Mouse (Mus musculus) lung, adult 2 months (tissue): Measurements from ENCODE around the gene Adal. TPM values are rescaled to one million over a fixed set of nuclear protein-coding genes. Genes with fewer than 3 reads are reported as not detected.
"Not testable (repeated sequence)": the region's sequence is repeated elsewhere in the genome, so short reads cannot be mapped to it uniquely, and the experiment has no call there.

ENCODE experiments used
- DNase-seq: peaks from one replicate; pipeline ENCODE4 v3.0.0; 2022
- H3K4me1 ChIP-seq: fragments of 200-500 bp; 2 replicates; pipeline ENCODE4 v1.6.1; 2011; ENCODE audit warnings: low read length; ENCODE audit not compliant: control insufficient read depth, insufficient read depth
- H3K4me3 ChIP-seq: fragments of 200-500 bp; replicated peaks from 2 replicates; pipeline ENCODE3; 2011; ENCODE audit warnings: low read depth, mild to moderate bottlenecking, control low read depth, low read length; ENCODE audit errors: extremely low read depth
- CTCF ChIP-seq: fragments of 200-500 bp; IDR thresholded peaks from 2 replicates; pipeline ENCODE4 v1.5.1; 2011; ENCODE audit warnings: mild to moderate bottlenecking, low read length, control low read depth; ENCODE audit not compliant: insufficient read depth
- POLR2A ChIP-seq: fragments of 200-500 bp; IDR thresholded peaks from 2 replicates; pipeline ENCODE4 v1.6.1; 2011; ENCODE audit warnings: low read depth, mild to moderate bottlenecking, control low read depth, low read length, borderline replicate concordance; ENCODE audit errors: extremely low read depth
- WGBS: fragments of 180-500 bp; shearing (Covaris S2); methylation state at CpG from one replicate; pipeline ENCODE4 v1.1.7; 2018; 5-methylcytosine and 5-hydroxymethylcytosine counted together
- polyA plus RNA-seq: library from polyadenylated mRNA; depleted of rRNA; stranded (reverse); fragments of >200 nt; gene quantifications from 2 replicates; pipeline ENCODE4 v1.2.3, GENCODE M21; 2012; rRNA removed

The Adal gene
- polyA plus RNA-seq: 3.4 and 4.5 TPM in 2 replicates

DNA sequence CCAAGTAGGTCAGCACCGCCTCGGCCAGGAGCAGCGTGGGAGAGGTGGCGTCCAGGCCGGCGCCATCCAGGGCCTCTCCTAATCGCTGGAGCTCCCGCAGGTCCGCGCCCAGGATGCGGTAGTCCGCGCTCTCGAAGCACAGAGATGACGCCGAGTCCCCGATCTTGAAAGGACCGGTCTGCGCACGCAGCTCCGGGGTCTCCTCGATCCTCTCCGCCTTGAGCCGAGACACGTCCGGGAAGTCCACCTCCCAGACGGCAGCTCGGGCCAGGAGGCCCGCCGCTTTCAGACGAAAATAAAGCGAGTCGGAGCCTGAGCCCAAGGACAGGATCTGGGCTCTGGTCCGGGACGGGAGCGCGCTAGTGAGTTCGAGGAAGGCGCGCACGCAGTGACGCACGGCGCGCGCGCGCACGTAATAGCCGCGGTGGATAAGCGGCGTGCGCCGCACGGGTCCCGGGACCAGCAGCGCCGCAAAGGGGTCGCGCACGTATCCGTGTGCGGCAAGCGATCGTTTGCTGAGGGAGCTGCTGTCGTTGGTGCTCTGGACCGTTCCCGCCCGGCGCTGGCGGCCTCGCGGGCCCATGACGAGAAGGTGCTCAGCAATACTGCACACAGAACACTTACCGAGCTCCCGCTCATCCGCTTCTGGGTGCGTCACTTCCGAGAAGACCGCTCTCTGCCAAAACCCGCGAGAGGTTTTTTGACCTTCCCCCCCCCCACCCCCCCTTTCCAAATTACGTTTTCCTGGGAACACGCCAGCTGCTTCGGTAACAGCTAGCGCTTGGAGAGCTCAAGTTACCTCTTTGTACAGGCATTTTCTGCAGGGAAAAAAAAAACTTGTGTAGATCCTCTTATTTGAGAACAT, at the start of gene Adal, which contains the start of gene Lcmt2:
Gene Adal, plus strand, starts transcription at position 411 of the 865 bp plus-strand sequence.
Gene Lcmt2, minus strand, starts transcription at position 636 of the 865 bp plus-strand sequence.
- WGBS: under 1% methylated on average over 87 of the region's 87 CpGs
- Histone ChIP-seq H3K4me1 (peaks cover 13% of the 10 kb centered on the region), H3K4me3 (peak within 1 kb of the TSS; percentile 99)
- TF ChIP-seq POLR2A: peak; percentile 73
- TF ChIP-seq CTCF: no peak
- peak; percentile 88 for DNase-seq

DNA sequence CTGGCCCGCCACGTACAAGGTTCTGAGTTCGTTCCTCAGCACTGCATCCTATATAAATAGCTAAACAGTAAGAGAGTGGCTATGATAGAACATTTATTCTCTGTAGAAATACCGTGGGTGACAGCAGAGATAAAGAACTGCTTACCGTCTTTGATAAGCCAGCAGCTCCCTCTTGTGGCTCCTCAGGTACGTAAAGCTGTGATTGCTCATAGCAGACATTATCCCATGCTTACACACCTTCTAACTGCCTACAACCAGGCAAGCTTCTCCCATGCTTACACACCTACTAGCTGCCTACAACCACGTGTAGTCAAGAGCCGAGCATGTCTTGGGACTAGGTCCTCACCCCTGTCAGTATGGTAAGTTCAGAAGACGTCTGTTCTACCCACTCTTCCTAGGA, 38.2 kb upstream of the Adal start:
- peak; percentile 46 for DNase-seq
- TF ChIP-seq CTCF: peak; percentile 38
- TF ChIP-seq POLR2A: no peak

DNA sequence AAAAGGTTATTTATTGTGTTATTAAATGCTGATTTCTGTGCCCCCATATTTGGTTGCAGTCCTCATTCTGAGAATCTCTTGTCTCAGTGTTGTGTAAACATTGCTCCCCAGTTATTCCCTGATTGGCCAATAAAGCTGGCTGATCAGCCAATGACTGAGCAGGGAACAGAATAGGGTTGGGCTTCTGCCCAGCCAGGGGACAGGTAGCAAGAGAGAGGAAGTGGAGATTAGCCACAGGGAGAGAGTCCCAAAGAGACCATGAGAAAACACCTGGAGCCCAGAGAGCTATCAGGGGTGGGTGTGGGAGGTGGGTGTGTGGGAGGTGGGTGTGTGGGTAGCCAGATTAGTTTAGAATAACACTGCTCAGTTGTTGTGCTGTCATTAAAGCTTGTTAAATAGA, 34.3 kb upstream of the Adal start:
- TF ChIP-seq POLR2A (no peak), CTCF (no peak)
- H3K4me1 ChIP-seq: no peaks in the 10 kb centered on the region
- no peak overlapping the region for H3K4me3 ChIP-seq
- no peak for DNase-seq

More for the DNA sequence above, 38.2 kb upstream of the Adal start:
- 14% methylated on average over 9 of the region's 9 CpGs for WGBS
- no peaks in the 10 kb centered on the region for H3K4me1 ChIP-seq
- H3K4me3 ChIP-seq: no peak overlapping the region

DNA sequence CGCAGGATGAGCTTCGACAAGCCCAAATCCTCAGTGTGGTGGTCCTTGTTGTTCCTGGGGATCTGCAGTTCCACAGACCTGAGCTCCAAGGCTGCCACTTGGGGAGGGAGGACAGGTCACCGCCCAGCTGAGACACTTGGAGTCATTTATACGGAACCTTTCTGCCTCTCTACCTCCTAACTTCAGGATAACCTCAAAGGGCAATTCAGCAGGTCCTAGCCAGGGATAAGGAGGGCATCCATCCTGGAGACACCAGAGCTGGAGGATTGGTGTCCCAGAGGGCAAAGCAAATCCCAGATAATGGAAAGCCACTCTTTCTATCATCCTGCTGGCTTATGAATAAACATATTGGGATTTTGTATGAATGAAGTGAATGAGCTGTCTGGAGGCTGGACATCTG, 30.5 kb upstream of the Adal start, which contains the start of gene Tgm7:
Gene Tgm7, minus strand, starts transcription at position 101 of the 400 bp plus-strand sequence.
- DNase-seq: no peak
- WGBS: 85% methylated on average over 4 of the region's 4 CpGs
- TF ChIP-seq POLR2A: no peak
- no peak for TF ChIP-seq CTCF
- Histone ChIP-seq H3K4me1 (no peaks in the 10 kb centered on the region), H3K4me3 (no peak within 1 kb of the TSS)

DNA sequence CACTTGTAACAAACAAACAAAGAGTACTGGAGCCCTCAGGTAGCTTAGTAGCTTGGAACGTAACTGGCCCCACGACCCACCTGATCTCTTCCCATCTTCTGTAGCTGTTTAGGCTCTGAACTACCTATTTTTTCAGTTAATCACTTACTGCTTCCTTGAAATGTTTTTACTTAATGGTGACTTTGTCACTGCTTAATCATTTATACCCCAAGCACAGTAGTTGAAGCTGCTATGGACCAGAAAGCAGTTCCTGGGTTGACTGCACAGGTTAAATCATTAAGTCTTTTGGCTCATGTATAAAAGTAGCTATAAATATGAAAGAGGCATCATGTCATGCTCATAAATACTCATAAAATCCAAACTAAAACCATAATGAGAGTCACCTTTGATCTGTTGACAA, 24.8 kb upstream of the Adal start:
- Histone ChIP-seq H3K4me1 (no peaks in the 10 kb centered on the region), H3K4me3 (no peak overlapping the region)
- DNase-seq: no peak
- TF ChIP-seq POLR2A (no peak), CTCF (no peak)
- 98% methylated on average over 2 of the region's 2 CpGs for WGBS

DNA sequence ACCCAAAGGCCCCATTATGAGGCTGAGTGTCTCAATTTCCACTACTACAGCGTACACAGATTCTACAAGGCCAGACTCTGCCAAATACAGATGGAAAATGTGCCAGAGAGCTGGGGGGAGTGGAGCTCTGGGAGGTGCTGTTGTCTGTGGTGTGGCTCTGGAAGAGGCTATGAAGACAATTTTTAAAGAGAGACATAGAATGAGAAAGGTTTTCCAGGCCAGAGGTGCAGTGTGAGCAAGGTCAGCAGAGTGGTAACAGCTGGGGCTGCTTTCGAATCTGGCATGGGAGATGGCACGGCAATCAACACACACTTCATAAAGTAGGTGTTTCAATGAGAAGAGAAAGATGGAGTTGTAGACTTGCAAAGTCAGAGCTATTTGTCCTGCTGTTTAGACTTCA, 21.0 kb upstream of the Adal start:
- 71% methylated on average over 3 of the region's 3 CpGs for WGBS
- Histone ChIP-seq H3K4me1 (no peaks in the 10 kb centered on the region), H3K4me3 (no peak overlapping the region)
- no peak for TF ChIP-seq POLR2A
- no peak for TF ChIP-seq CTCF
- DNase-seq: no peak

DNA sequence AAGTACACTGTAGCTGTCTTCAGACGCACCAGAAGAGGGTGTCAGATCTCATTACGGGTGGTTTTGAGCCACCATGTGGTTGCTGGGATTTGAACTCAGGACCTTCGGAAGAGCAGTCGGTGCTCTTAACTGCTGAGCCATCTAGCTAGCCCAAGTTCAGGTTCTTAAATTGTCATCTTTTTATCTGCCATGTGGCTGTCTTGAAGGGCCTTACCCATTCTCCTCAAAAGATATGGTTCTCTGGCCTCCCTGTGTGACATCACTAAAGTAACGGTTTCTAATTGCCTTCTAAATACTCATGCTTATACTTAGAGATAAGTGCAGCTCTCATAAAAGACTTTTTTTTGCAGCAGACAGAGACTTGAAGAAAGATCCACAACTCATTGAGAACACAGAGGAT, 13.9 kb upstream of the Adal start:
- not testable (repeated sequence) for DNase-seq, H3K4me3 ChIP-seq, H3K4me1 ChIP-seq
- WGBS: 97% methylated on average over 5 of the region's 5 CpGs

DNA sequence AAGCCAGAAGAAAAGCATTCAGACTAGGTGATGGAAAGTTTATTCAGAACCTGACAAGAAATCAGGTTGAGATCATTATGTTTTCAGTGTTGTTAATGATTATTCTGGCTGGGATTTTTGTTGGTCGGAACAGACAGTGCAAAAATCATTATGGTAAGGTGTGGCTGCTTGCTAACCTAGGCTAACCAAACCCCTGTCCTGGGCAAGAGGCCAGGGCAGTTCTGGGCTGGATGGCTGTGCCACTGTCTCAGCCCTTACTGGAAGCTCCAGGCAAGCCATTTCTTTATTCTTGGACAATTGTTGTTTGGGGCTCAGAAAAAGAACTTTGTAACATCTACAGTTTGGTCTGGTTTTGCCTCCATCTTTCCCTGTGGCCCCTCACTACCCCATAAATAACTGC, 12.7 kb upstream of the Adal start:
- TF ChIP-seq POLR2A (no peak), CTCF (no peak)
- no peak for DNase-seq
- no peaks in the 10 kb centered on the region; the same call in 1 of the 2 replicates for H3K4me1 ChIP-seq
- 69% methylated on average over 1 of the region's 1 CpGs for WGBS
- no peak overlapping the region for H3K4me3 ChIP-seq

DNA sequence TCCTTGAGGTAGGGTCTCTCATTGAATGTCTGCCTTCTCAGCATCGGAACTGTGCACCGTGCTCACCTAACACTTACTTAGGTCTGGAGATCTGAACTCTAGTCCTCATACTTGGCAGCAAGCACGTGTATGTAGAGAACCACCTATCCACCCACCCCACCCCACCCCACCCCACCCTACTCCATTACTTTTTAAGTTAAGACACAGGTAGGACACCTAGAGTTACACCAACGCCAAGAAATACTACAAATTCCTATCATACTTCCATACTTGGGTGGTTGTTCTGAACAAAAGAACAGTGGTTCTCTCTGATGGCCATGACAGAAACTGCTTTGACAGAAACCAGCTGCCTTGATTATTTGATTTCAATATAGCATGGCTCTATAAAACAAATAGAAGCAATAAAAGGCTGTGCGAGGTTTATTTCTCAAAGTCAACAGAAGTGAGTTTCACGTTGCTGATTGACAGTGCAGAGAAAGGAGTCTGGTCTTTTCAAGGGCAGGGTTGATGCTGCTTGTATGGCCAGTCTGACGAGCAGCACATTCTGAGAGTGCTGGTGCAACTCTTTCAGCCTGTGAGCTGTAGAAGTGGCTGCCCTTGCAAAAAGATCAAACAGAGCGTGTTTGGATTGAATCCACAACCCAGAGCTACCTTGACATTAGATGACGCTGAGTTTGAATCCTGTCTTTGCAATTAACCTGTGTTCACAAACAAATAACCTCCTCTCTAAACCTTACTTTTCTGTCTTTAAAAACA, 11.2 kb upstream of the Adal start:
- H3K4me3 ChIP-seq: no peak overlapping the region
- no peaks in the 10 kb centered on the region; the same call in 1 of the 2 replicates for H3K4me1 ChIP-seq
- WGBS: 53% methylated on average over 9 of the region's 9 CpGs
- no peak for TF ChIP-seq POLR2A
- no peak for DNase-seq

DNA sequence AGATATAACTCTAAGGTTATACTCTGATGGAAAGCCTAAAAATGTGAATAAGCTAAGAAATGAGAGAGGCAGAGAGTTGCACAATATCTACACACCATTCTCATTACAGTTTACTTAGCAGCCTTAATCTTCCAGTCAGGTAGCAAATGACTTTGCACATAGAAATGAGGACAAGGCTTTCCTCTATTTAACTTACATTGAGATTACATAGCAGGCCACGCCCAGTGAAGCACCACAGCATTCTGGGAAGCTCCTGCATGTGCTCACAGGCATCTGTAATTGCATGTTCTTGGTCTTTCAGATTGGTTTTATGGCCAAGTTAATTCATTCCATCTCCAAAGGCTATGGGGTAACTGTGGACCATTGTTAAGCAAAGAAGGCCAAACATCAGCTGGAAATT, 7.4 kb upstream of the Adal start:
- Histone ChIP-seq H3K4me3 (no peak overlapping the region), H3K4me1 (peaks cover 2% of the 10 kb centered on the region; the same call in 1 of the 2 replicates)
- DNase-seq: no peak
- WGBS: 63% methylated on average over 1 of the region's 1 CpGs
- TF ChIP-seq CTCF (no peak), POLR2A (no peak)

DNA sequence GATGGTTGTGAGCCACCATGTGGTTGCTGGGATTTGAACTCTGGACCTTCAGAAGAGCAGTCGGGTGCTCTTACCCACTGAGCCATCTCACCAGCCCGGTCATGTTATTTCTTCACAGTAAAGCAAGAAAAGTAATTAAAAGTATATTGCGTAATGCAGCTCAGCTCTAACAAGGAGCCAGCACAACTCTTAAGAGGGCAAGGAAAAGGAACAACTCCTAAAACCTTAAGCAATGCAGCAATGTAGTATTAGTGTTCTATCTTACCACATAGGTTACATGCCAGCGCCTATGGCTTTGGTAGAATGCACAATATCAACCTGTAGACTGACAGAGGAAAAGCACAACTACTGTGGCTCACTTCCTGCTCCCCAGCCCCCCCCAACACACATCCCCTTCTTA, 2.9 kb upstream of the Adal start:
- Histone ChIP-seq H3K4me3 (no peak overlapping the region), H3K4me1 (peaks cover 13% of the 10 kb centered on the region)
- DNase-seq: no peak
- TF ChIP-seq POLR2A (no peak), CTCF (no peak)
- 82% methylated on average over 4 of the region's 4 CpGs for WGBS
